Mouse (Mus musculus): Measurements from ENCODE around the gene Atcay.

DNA sequence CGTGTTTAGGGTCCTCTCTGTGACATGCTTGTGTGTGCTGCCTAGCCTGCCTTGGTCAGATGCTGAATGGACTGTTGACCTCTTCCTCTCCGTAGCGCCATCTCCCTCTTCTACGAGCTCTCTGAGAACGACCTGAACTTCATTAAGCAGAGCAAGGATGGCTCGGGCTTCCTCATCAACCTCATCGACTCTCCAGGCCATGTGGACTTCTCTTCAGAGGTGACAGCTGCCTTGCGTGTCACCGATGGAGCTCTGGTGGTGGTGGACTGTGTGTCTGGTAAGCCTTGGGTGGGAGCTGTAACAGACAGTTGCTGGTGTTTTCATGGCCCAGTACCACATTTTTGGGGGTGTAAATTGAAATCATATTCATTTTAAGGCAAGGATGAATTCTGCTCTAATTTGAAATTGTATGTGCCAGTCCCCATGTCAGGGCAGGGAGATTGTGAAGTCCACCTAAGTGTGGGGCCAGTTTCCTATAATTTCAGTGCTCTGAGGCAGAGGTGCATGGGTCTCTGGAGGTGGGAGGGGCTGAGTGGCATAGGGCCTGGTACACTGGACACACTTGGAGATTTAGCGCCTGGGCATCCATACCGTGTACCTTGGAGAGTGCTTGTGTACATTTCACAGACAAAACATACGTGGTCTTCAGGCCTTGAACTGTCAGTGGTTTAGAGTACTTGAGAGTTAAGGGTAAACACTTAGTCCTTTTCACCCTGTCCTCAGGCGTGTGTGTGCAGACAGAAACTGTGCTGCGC lies 52.5 kb downstream of the Atcay start:
- TF ChIP-seq CTCF (IDR thresholded peaks at IDR 0.05; ENCODE audit: extremely low read depth, insufficient read depth, insufficient read length, insufficient replicate concordance) (no peak), POLR2A (IDR thresholded peaks at IDR 0.05; ENCODE audit: low read depth, low read length) (no peak)

All from spleen, adult 2 months (tissue).